Mouse (Mus musculus): ENCODE measurements at regions not wholly inside any gene's neighbourhood (a gene's known extent, or its start where the extent isn't known, plus 50 kb on each side); places are given as distances from the start of the nearest gene placed in this dataset.

DNA sequence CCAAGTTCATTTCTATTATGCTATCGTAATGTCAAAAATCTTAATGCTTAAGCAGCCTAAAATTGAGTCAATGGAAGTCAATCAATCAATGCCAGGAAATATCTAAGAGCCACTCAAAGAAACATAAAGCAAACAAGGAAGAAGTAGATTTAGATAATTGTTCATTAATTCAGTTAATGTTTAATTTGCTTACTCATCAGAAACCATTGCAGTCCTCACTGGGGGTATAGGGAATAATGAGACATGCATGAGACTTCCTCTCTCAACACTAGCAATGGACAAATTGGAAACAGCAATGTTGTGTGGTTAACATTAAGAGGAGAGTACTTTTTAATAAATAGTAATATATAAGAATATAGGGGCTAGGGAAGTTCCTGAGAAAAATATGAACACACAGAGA, 209.9 kb downstream of the Etaa1 start:
- no peak for DNase-seq (ENCODE audit: low spot score)

DNA sequence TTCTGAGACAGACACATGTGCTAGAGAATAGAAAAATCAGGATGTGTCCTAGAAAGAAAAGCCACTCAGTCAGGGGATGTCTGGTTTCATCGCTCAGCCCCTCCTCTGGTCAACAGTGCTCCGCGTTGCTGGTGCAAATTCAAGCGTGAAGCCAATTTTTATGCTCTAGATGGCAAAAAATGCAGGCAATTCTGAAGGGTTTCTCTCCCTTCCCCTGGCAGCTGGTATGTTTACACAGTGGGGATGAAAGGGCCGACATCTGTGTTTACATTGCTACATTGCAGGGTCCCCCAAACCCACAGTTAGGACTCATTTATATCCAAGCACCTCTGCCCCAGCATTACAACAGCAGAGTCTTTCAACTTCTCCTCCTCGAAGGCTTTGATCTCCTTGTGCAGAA, 203.3 kb downstream of the Etaa1 start:
- no peak for DNase-seq (ENCODE audit: low spot score)

DNA sequence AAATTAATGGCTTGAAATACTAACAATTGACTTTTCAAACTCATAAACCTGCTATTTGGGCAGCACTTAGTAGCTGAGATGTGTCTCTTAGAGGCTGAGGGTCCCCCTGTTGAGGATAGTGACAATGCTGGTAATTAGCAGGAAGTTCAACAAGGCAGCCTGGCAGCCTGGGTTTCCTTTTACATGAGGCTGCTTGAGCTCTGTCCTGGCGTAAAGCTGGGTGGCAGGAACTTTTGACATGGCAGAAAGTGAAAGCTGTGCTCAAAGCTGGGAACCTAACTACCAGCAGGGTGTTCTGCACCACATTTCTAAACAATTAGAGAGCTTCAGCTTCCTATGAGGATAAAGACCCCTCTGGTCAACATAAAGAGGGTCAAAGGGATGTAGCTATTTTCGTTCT, 194.5 kb downstream of the Etaa1 start:
- DNase-seq (ENCODE audit: low spot score), result no peak

DNA sequence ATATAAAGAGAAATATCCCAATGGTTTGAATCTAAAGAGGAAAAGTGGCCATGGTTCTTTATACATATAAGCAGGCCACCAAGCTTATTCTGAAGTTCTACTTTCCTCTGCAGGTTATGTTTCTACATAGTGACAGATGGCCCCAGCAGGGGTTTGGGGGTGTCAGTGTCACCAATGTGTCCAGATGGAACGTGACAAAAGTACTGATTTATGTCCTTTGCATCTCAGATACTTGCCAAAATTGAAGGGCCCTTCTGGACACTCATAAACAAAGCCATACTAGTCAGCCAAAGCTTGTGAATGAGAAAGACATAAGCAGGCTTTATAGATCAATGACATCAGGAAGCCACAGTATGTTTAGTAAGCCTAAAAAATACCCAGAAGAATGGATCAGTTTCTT, 190.3 kb downstream of the Etaa1 start:
- DNase-seq (ENCODE audit: low spot score), result no peak

DNA sequence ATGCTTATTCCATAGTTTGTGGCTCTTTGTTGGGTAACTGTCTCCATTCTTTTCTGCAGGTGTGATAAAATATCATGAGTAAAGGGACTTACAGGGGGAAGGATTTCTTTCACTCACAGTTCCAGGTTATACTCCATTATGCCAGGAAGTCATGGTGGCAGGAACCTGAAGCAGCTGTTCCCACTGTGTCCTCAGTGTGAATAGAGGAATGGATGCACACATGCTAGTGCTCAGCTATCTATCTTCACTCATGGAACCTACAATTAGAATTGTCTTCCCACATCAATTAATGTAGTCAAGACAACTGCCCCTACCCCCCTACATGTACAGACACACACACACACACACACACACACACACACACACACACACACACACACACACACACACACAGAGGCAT, 189.5 kb downstream of the Etaa1 start:
- no peak for DNase-seq (ENCODE audit: low spot score)

DNA sequence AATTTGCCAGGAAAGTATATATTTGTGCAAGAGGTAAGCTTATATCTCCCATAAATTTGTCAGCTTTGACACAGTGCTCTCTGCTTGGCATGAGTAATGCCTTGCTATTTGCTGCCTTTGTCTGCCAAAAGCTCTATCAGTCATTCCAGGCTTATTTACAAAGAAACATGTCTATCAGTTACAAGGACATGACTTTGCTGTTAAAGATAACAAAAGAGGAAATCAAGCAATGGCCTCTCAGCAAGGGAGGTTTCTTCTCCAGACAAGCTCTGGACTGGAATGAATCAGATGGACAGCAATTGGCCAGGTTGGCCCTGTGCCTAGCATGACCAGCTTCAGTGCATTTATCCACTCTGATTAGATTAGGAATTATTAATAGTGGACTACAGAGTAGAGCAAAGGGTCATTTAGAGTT, 185.3 kb downstream of the Etaa1 start:
- DNase-seq (ENCODE audit: low spot score), result no peak

DNA sequence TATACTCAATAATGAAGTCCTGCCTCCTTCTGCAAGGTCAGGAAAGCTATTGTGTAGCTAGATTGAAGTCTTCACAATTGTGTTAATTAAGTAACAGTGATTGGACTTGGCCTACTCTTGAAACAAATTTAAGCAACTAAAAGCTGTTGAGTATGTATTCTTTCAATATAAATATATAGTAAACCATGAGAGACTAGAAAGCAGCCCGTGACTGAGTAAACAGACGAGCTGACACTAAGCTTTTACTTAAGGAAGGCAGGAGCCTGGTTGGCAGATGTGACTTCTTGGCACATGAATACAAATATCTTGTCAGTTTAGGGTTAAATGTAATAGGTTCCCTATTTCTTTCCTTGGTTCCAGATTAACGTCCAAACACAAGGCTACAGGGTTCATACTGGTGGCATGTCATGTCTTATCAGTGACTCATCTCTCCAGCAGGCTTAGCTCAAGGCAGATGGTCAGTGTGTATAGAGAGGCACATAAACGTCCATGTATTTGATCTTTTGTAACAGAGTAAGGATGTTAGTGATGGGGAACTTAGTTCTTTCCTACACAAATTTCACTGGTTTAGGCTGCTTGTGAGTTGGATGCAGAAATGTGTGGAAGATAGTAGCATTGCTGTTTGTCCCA, 184.7 kb downstream of the Etaa1 start:
- no peak for DNase-seq (ENCODE audit: low spot score)

DNA sequence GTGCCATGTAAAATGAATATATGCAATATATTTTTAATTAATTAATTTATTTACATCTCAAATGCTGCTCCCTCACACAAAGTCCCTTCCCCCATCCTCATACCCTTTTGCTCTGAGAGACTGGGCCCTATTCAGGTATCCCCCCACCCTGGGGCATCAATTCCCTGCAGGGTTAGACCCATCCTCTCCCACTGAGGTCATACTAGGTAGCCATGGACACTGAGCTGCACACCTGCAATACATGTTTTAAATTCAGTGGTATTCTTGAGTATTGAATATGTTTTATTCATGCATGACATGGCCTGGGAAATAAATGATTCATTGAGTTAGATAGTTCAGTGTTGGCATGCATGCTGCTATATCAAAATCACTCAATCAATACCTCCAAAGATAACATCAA, 156.0 kb downstream of the Etaa1 start:
- no peak for DNase-seq (ENCODE audit: low spot score)

DNA sequence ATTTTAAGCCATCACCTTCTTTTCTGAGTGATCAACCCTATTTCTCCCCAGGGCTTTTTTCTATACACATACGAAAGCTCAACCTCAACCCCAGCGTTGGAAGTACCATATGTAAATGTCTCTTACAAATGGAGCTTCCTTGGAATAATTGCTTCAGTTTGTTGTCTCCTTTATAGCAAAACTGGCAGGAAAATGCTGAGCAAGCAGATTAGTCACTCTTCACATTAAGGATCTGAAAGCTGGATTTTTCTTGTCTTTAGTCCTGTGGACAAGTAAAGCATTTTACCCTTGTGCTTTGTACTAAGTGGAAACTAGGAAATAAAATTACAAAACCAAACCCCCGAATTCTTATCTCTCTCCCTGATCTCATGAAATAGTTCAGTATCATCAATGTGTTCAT, 145.8 kb downstream of the Etaa1 start:
- DNase-seq (ENCODE audit: low spot score), result no peak

DNA sequence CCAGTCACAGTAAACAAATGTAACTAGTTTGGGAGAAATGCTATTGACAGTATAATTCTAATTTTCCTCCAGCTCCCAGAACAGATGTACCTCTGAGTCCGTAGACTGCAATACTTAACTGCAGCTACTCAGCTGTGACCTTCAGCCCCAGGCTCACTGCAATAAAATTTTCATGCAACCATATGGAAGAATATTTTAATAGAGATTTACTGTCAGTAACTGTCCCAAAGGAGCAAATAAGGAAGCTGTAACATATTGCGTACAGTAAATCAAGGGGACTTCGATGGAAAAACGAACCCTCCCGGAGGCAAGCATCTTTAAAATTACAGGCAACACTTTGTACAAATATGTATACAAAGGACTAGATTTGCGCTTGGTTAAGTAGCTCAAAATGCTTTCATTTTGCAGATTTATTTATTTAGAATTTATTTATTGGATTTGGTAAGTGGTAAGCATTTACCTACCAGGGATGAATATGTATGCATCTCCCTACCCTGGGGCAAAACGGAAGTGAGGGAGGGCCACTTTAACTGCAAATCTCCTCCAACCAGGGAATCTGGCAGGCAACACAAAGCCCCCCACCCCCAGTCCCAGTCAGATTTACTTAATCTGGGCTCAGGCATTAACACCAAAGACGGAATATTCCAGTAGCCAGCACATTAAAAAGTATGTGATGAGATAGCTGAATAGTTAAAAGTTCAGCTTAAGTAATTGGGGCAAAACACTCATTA, 141.7 kb downstream of the Etaa1 start:
- DNase-seq (ENCODE audit: low spot score), result no peak

DNA sequence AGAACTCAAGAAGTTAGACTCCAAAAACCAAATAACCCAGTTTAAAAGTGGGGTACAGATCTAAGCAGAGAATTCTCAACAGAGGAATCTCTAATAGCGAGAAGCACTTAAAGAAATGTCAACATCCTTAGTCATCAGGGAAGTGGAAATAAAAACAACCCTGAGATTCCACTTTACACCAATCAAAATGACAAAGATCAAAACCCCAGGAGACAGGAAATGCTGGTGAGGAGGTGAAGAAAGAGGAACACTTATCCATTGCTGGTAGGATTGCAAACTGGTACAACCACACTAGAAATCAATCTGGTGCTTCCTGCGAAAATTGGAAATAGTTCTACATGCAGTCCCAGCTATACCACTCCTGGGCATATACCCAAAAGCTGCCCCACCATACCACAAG, 111.0 kb downstream of the Etaa1 start:
- no peak for DNase-seq (ENCODE audit: low spot score)

DNA sequence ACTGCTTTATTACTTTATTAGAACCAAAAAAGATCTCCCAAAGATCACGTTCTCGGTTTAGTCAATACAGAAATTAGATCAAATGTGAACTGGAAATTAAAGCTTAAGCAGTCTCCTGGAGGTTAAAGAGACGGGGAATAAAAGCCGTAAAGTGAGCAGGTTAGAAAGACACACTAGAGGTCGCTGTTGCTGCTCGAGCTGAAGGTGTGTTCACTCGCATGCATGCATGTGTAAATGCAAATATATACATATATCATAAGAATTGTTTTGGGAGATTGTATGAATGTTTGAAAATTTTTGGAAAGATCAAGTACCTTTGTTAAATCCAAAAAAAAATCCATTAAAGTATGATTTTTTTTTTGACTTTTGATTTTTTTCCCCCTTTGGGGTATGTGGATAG, 101.3 kb downstream of the Etaa1 start:
- peak; percentile 26 for DNase-seq (ENCODE audit: low spot score)

DNA sequence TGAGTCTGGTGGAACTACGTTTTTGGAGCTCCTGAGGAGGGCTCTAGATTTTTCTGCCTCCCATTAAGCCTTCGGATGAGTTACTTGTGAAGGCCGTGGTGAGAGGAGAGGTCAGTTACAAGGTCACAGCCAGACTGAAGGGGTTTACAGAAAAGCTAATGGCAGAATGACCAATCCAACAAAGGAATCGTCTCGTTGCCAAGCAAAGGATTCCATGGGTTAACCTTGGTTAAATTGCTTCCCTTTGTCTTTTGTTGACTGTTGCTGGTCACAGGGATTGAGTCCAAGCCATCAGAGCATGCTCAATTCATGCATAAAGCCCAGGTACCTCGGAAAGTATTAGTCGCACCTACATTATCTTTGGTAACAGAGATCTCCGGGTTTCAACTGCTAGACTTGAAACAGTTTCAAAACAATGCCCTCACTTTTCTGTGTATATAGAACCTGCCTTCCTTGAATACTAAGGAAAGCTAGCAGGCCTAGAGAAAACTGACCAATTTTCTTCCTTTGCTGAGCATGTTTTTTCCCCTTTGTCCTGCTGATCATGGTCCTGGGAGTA, 100.3 kb downstream of the Etaa1 start:
- DNase-seq (ENCODE audit: low spot score), result no peak

DNA sequence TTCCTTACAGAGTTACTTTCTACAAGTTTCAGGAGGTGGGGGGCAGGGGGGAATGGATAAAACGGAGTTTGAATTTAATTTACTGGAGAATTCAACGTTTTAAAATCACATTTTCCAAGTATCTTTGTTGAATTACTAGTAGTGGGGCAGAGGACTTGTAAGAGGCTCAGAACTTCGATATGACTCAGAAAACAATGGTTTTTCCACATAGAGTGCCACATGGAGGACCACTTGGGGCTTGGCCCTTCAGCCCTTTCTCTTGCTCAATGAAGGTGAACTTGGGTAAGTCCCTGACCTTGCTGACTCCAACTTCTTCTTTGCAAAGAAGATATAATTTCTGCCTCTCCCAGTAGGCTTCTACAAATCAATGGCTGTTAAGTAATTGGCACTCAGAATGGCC, 99.8 kb downstream of the Etaa1 start:
- no peak for DNase-seq (ENCODE audit: low spot score)

DNA sequence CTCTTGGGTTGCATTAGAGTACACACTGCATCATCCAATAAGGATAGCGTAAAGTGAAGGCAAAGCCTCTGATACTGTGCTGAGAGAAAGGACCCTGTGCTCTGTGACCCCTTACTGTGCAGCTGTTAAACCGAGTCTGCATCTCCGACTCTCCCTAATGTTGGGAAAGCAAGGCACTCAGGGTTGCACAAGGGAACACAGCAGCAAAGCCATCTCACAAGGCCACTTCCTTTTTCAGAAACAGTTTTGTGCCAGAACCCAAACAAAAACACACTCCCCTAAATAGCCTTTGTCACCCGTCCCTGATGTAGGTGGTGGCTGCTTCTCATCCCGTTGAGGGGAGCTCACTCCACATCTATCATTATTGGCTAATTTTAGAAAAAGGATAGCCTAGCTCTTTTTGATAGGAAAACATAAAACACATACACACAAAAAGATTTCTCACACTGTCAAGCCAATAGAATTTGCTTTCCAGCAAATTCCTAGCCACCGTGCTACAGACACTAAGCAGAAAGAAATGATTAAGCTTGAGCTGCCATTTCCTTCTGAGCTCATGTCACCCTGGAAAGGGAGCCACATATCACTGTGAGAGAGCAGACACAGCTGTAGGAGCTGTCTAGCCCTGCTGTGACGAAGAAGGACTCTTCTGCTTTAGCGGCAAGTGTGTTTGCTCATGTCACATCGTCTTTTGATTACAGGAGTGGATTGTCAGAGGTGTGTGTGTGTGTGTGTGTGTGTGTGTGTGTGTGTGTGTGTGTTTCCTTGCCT, 94.1 kb downstream of the Etaa1 start:
- no peak for DNase-seq (ENCODE audit: low spot score)

DNA sequence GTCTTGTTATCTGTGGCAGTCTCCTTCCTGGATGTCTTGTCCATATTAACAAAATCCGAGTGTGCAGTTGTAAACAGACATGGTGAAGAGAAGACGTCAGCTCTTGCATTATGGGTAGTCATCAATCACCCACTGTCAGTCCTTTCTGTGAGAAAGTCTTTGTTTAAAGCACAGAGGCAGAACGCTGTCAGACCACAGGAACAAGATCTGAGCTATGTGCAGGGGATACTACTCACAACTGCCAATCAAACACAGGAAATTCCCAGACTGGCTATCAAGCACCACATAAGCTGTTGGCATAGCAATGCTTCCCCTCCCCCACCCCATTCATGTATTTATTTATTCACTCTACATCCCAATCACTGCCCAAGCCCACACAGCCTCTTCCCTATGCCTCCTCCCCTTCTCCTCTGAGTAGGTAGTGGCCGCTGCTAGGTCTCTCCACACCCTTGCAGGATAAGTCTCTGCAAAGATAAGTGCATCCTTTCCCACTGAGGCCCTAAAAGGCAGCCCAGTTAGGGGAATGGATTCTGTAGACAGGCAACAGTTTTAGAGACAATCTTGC, 88.8 kb downstream of the Etaa1 start:
- no peak for DNase-seq (ENCODE audit: low spot score)

DNA sequence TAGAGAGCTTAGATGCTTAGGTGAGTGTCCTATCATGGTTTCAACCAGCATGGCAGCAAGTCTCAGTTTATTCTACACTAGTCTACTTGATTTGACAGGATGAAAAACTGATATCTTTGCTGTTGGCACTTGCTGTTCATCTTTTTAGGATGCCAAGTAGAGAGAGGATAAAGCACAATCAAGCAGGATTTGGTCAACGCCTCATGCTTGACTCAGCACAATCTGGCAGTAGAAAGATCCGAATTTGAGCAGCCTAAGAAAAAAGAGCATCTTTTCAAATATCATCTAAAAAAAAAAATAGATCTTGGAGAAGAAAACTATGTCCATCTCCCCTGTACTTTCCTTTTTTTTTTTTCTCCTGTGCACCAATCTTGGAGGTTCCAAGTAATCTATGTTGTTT, 83.0 kb downstream of the Etaa1 start:
- no peak for DNase-seq (ENCODE audit: low spot score)

DNA sequence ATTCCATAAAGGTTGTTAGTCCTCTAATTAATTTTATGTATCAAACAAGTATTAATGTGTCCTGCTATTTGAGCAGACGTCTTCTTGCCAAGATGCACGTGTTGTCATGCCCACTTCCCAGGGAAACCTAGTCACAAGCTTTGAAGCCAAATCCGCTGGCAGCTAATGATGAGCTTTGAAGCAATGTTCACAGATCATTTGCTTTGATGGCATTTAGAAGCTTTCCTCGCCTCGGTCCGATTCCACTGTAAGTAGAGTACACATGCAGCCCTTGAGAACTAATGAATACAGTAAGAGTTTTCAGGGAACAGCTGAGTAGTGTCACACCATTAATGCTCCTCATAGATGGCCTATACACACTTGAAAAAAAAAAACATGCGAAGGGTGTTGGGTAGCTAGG, 81.8 kb downstream of the Etaa1 start:
- DNase-seq (ENCODE audit: low spot score), result no peak

DNA sequence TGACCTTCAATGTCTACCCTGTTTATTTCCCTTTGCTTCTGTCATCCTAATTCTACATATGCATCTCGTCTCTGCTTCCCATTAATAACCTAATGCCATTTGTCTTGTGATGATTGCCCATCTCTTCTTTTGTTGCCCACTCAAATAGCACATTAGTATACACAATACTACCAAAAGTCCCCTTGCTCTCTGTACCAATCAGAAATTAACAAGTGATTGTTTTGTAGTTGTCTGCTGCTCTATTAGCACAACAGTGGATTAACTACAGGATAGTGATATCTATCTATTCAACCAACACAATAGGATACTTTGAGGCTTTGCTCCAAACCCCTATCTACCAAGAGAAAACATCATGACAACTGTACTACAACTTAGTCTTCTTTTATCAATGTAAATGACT, 70.4 kb downstream of the Etaa1 start:
- no peak for DNase-seq (ENCODE audit: low spot score)

Measured in layer of hippocampus, adult 11-12 months (tissue).